Mouse (Mus musculus): ENCODE measurements around the gene Scaf4.

DNA sequence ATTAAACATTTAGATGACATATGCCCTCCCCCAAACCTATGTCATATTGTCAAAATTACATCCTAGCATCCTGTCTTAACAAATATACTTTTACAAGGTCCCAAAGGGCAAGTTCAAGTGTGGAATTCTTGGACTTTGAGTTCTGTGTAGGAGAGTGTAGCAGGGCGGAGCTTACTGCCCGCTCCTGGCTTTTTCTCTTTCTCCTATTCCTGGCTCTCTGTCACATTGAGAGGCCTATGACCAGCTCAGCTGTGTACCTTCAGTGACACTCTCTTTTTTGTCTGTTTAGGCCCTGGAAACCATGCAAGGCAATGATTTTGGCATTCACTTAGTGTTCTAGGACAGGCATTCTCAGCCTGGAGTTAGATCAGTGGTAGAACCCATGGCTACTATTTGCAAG, 67.9 kb downstream of the Scaf4 start:
- no peak for TF ChIP-seq EP300 (IDR thresholded peaks at IDR 0.05; ENCODE audit: low read depth)
- no peak for TF ChIP-seq CTCF (IDR thresholded peaks at IDR 0.05; ENCODE audit: low read depth)
